Mouse (Mus musculus) lung, embryonic 15.5 days (tissue): ENCODE results near the gene Cxadr. TPM values are rescaled to one million over a fixed set of nuclear protein-coding genes. Genes with fewer than 3 reads are reported as not detected.

Source experiments
- ATAC-seq: fragments of 200-750 bp; cut with Nextera tagmentation; 2 replicates; pipeline ENCODE4 v1.8.0; 2017; ENCODE audit warnings: moderate number of reproducible peaks, borderline replicate concordance; ENCODE audit not compliant: low FRiP score, low TSS enrichment; ENCODE audit errors: extremely low read depth
- H3K27ac ChIP-seq: fragments of 300-500 bp; sonication (generic); 2 replicates; pipeline ENCODE4 v1.5.1; 2015; ENCODE audit warnings: moderate library complexity, mild to moderate bottlenecking, inconsistent platforms
- H3K27me3 ChIP-seq: fragments of 300-500 bp; sonication (generic); 2 replicates; pipeline ENCODE4 v1.6.1; 2015; ENCODE audit warnings: inconsistent platforms
- H3K36me3 ChIP-seq: fragments of 300-500 bp; sonication (generic); 2 replicates; pipeline ENCODE4 v1.6.1; 2015; ENCODE audit warnings: inconsistent platforms
- H3K4me1 ChIP-seq: fragments of 300-500 bp; sonication (generic); 2 replicates; pipeline ENCODE4 v1.6.1; 2015; ENCODE audit warnings: inconsistent platforms
- H3K4me2 ChIP-seq: fragments of 300-500 bp; sonication (generic); 2 replicates; pipeline ENCODE4 v1.6.1; 2015; ENCODE audit warnings: inconsistent platforms, mild to moderate bottlenecking, moderate library complexity
- H3K4me3 ChIP-seq: fragments of 300-500 bp; sonication (generic); 2 replicates; pipeline ENCODE4 v1.5.1; 2015; ENCODE audit warnings: mild to moderate bottlenecking, inconsistent platforms
- H3K9ac ChIP-seq: fragments of 300-500 bp; sonication (generic); 2 replicates; pipeline ENCODE4 v1.6.1; 2015; ENCODE audit warnings: inconsistent platforms
- H3K9me3 ChIP-seq: fragments of 300-500 bp; sonication (generic); 2 replicates; pipeline ENCODE4 v1.6.1; 2016; ENCODE audit warnings: inconsistent platforms
- WGBS: fragments of 180-500 bp; shearing (Covaris S2); methylation state at CpG from one replicate; pipeline ENCODE4 v1.1.7; 2015; 5-methylcytosine and 5-hydroxymethylcytosine counted together
- polyA plus RNA-seq: library from polyadenylated mRNA; unstranded; fragments of >200 nt; fragmentation: Nextera tagmentation; extraction: Ambion mirVana; gene quantifications from 2 replicates; pipeline ENCODE4 v1.2.1, GENCODE M21; 2015

The Cxadr gene
- polyA plus RNA-seq, 1 experiment from 2014 or later: 34.1 TPM

DNA sequence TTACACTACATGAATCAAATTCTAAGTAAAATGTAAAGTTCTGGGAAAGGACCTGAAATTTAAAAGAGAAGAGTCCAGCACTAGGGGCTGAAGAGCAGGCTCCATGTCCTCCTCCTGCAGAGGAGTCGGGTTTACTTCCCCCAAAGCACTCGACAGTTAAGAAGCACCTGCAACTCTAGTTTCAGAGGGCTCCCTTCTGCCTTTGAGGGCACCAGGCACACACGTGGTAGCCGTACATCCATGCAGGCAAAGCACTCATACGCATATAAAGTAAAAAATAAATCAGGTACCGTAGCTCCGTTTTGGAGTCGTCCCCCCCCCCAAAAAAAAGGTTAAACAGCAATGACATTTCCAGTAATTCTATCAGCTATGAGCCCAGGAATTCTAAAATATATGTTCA is 72.5 kb downstream of the Cxadr start:
- 64% methylated on average over 8 of the region's 8 CpGs for WGBS

DNA sequence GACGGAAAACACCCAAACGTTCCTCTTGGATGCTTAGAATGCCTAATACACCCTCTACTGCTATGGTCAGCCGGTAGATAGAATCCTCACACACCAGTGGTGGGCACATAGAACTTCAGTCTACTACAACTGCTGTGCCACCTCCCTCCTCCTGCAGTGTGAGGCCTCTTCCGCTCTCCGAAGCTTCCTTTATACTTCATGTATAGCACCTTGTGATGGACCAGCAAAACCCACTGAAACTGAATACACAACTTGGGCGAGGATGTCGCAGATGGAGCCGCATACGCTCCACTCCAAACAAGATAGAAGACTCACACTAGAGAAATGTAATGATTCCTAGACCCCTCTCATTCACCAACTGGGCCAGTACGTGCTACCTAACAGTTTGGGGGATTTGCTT is 73.9 kb downstream of the Cxadr start:
- Histone ChIP-seq H3K4me2 (peak overlapping the region; percentile 88), H3K27ac (no peak overlapping the region), H3K4me1 (peaks cover 18% of the 10 kb centered on the region), H3K36me3 (0 out of 2 replicates have a peak, but pooled peaks cover 7% of the 10 kb centered on the region), H3K9me3 (no peaks in the 10 kb centered on the region), H3K4me3 (peak overlapping the region; percentile 97), H3K9ac (peak overlapping the region; percentile 15; the same call in 1 of the 2 replicates), H3K27me3 (no peaks in the 10 kb centered on the region)
- 25% methylated on average over 10 of the region's 10 CpGs for WGBS
- no peak for ATAC-seq

More for the DNA sequence above, 72.5 kb downstream of the Cxadr start:
- Histone ChIP-seq H3K4me3 (no peak overlapping the region), H3K4me2 (no peak overlapping the region), H3K4me1 (peaks cover 18% of the 10 kb centered on the region), H3K27ac (no peak overlapping the region), H3K27me3 (no peaks in the 10 kb centered on the region), H3K9me3 (no peaks in the 10 kb centered on the region), H3K9ac (no peak overlapping the region), H3K36me3 (peaks cover 14% of the 10 kb centered on the region)
- ATAC-seq: no peak

DNA sequence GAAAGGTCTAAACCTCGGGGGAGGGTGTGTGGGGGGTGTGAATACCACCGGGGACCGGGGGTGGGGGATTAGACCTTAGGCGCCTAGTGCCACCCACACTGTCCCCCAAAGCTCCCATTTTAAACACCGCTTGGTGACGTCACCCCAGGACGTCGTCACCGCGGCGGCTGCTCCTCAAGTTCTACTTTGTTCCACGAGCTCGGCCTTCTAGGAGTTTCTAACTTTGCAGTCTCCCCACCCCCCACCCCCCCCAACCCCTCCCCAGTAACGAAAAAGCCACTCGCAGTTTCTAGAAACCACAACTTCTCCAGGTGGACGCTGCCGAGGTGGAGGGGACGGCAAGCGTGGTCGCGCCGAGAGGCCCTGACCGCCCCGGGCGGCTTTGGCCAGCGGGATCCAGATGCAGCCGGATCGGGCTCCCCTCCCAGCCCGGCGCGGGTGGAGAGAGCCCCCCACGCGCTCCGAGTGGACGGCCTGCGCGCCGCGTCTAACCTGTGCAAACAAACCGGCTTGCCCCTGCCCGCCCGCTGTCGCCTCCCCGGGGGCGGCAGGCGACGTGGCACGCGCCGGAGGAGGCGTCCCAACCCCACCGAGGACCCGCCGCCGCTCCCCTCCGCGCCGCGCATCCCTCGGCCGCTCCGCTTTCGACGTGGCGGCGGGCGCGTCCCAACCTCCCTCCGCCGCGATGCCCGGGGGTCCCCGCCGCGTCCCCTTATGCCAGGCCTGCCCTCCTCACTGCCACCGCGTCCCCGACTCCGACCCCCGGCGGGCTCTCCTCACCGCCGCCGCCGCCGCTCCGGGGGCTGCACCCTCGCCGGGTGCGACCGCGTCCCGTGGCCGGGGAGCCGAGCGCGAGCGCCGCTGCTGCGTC is 74.8 kb downstream of the Cxadr start:
- Histone ChIP-seq H3K4me3 (peak overlapping the region; percentile 97), H3K9ac (peak overlapping the region; percentile 95), H3K4me1 (peaks cover 18% of the 10 kb centered on the region), H3K36me3 (0 out of 2 replicates have a peak, but pooled peaks cover 7% of the 10 kb centered on the region), H3K9me3 (no peaks in the 10 kb centered on the region), H3K4me2 (peak overlapping the region; percentile 88), H3K27ac (peak overlapping the region; percentile 82), H3K27me3 (no peaks in the 10 kb centered on the region)
- ATAC-seq: peak; percentile 55
- WGBS: under 1% methylated on average over 81 of the region's 100 CpGs

DNA sequence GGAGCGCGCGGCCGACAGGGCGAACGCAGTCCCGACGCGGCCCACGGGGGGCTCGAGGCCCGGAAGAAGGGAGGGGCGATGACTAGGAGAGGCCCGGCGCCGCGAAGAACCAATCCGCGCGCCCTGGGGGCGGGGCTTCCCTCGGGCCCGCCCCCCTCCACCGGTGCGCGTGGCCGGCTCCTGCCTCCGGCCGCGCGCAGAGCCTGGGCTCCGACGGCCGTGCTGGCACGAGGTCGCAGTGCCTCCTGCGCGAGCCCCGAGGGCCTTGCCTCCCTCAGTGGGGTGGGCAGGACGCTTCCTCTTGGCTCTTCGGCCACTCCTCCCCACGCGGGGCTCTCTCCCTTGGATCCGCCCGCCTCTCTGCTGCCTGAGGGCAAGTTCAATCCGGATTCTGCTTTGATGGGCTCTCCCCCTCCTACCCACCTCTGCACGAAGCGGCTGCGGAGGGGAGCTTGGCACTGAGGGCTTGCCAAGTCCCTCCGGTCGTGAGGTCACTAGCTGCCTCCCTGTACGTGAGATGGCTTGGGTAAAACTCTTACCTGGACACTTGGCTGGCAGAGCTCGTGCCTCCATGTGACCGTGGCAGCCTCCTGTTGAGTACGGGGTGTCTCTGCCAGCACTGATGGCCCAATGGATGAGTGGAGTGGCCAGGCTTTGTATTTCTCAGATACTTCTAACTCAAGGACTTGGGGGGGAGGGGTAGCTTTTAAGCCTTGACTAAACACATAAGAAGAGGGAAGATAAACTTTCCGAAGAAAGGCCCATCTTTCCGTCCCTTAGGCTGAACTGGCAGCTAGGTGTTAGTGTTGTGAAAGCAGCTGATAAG is 75.7 kb downstream of the Cxadr start, which contains the start of gene Btg3:
Btg3 (minus strand) TSS at position 448 of the 826 bp plus-strand sequence.
- H3K36me3 ChIP-seq: 0 out of 2 replicates have a peak, but pooled peaks cover 6% of the 10 kb centered on the region
- H3K27me3 ChIP-seq: no peaks in the 10 kb centered on the region
- peak within 1 kb of the TSS; percentile 95 for H3K9ac ChIP-seq
- H3K4me2 ChIP-seq: peak within 1 kb of the TSS; percentile 88
- H3K27ac ChIP-seq: peak within 1 kb of the TSS; percentile 85
- no peaks in the 10 kb centered on the region for H3K9me3 ChIP-seq
- H3K4me3 ChIP-seq: peak within 1 kb of the TSS; percentile 97
- ATAC-seq: peak; percentile 97
- H3K4me1 ChIP-seq: peaks cover 18% of the 10 kb centered on the region
- WGBS: under 1% methylated on average over 43 of the region's 57 CpGs

DNA sequence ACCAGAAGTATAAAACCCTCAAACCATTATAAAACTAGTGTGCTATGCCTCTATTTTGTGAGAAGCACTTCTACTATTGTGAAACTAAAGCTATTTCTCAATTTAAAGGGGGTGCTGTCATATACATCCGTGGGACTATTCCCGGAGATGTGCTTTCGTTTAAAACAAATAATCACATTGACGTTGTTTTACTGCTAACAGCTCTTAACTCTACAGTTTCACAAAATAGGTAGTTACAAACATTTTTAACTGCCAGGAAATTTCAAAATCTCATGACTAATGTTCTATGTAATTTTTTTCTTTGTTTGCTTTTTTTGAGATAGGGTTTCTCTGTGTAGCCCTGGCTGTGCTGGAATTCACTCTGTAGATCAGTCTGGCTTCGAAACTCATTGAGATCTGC is 77.2 kb downstream of the Cxadr start:
- H3K4me1 ChIP-seq: peaks cover 18% of the 10 kb centered on the region
- no peaks in the 10 kb centered on the region for H3K27me3 ChIP-seq
- no peak overlapping the region for H3K4me2 ChIP-seq
- H3K9ac ChIP-seq: no peak overlapping the region
- no peak overlapping the region for H3K4me3 ChIP-seq
- ATAC-seq: no peak
- no peaks in the 10 kb centered on the region for H3K36me3 ChIP-seq
- WGBS: 58% methylated on average over 5 of the region's 5 CpGs
- no peaks in the 10 kb centered on the region for H3K9me3 ChIP-seq
- H3K27ac ChIP-seq: no peak overlapping the region

DNA sequence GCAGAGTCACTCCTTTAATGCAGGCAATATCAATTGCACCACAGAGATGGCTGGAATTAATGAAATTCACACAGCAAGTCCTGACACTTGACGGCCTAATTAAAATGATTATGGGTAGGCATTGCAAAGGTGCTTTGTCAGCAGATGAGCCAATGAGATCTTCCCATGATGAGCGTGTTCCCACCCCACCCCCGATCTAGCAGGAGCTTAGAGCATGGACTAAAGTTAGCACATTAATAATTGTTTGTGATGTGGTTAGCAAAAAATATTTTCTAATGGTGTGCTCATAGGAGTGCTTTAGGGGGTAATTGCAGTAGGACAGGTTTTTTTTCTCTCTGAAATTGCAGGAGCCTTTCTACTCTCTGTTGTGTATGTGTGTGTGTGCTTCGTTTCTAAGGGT is 87.8 kb downstream of the Cxadr start:
- no peak overlapping the region for H3K4me2 ChIP-seq
- H3K9ac ChIP-seq: no peak overlapping the region
- WGBS: 77% methylated on average over 4 of the region's 4 CpGs
- no peak overlapping the region for H3K27ac ChIP-seq
- no peaks in the 10 kb centered on the region for H3K36me3 ChIP-seq
- no peak for ATAC-seq
- H3K9me3 ChIP-seq: no peaks in the 10 kb centered on the region
- H3K27me3 ChIP-seq: no peaks in the 10 kb centered on the region
- H3K4me3 ChIP-seq: no peak overlapping the region
- 0 out of 2 replicates have a peak, but pooled peaks cover 3% of the 10 kb centered on the region for H3K4me1 ChIP-seq

DNA sequence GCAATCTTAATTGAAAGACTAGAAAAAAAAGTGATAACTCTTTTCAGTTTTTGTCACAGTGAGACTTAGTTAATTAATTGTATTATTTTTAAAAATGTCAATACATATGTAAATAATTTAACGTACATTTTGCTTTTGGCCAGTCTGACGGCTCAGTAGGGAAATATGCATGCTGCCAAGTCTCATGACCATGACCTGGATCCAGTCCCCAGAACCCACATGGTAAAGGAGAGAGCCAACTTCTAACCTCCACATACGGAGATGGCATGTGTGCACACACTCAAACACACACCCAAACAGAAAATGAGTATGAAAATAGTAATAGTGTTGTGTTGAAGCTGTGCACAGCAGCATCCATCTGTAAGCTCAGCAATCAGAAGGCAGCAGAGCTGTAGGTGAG is 88.7 kb downstream of the Cxadr start:
- H3K36me3 ChIP-seq: no peaks in the 10 kb centered on the region
- no peaks in the 10 kb centered on the region for H3K9me3 ChIP-seq
- WGBS: 63% methylated on average over 3 of the region's 3 CpGs
- ATAC-seq: no peak
- no peaks in the 10 kb centered on the region for H3K27me3 ChIP-seq
- no peak overlapping the region for H3K4me3 ChIP-seq
- H3K27ac ChIP-seq: no peak overlapping the region
- no peak overlapping the region for H3K4me2 ChIP-seq
- H3K9ac ChIP-seq: no peak overlapping the region
- H3K4me1 ChIP-seq: 0 out of 2 replicates have a peak, but pooled peaks cover 3% of the 10 kb centered on the region

DNA sequence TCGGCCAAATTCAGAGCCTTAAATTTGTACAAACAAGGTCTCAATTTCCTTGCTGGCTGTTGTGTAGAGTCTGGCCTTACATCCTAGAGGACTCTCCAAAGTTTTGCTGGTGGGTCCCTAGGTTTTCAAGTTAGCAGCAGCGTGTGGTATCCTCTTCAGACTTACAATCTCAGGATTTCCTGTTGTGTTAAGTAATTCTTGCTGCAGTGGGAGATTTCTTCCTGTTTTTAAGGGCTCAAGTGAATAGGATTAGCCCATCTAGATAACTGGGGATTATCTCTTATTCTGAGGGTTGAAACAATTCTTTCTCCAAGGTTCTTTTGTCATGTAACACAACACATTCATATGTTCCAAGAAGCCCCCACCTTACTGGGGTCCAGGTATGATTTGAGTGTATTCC is 90.1 kb downstream of the Cxadr start:
- 0 out of 2 replicates have a peak, but pooled peaks cover 3% of the 10 kb centered on the region for H3K4me1 ChIP-seq
- H3K9ac ChIP-seq: no peak overlapping the region
- WGBS: 50% methylated on average over 2 of the region's 2 CpGs
- no peak overlapping the region for H3K4me3 ChIP-seq
- ATAC-seq: no peak
- H3K36me3 ChIP-seq: no peaks in the 10 kb centered on the region
- no peaks in the 10 kb centered on the region for H3K9me3 ChIP-seq
- peak overlapping the region; percentile 50; the same call in 1 of the 2 replicates for H3K27ac ChIP-seq
- no peak overlapping the region for H3K4me2 ChIP-seq
- no peaks in the 10 kb centered on the region for H3K27me3 ChIP-seq

DNA sequence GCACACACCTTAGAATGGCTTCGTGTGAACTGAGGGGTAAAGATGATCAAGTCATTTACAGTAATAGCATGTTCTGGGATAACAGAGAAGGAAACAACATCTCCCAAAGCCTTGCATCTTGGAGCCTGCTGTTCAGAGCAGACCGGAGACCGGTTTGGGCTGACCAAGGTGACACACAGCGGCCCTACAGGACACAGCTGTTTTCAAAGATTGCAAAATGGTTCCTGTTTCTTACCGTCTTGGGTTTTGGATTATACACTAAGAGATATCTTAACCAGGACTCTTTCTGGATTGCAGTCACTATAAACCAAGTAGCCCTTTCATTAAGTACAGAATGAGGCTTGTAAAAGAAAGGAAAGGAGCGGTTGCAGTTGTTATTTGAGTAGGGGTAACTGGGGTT is 97.4 kb downstream of the Cxadr start:
- 88% methylated on average over 6 of the region's 6 CpGs for WGBS
- Histone ChIP-seq H3K4me3 (no peak overlapping the region), H3K9ac (no peak overlapping the region), H3K27me3 (no peaks in the 10 kb centered on the region), H3K4me2 (no peak overlapping the region), H3K4me1 (no peaks in the 10 kb centered on the region), H3K27ac (no peak overlapping the region), H3K9me3 (no peaks in the 10 kb centered on the region), H3K36me3 (no peaks in the 10 kb centered on the region)
- no peak for ATAC-seq

DNA sequence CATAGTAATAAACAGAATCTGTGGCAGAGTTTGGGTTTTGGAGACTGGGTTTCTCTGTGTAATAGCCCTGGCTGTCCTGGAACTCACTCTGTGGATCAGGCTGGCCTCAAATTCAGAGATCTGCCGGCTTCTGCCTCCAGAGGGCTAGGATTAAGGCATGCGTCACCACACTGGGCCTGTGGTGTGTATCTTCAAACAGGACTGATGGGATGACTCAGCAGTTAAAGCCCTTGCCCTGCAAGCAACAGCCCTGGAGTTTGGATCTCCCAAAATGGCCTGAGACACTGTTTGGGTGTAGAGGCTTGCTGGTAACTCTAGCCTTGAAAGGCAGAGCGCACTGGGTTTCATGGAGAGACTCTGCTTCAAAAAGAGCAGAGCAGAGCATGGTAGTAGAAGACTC is 98.1 kb downstream of the Cxadr start:
- ATAC-seq: no peak
- no peak overlapping the region for H3K4me3 ChIP-seq

DNA sequence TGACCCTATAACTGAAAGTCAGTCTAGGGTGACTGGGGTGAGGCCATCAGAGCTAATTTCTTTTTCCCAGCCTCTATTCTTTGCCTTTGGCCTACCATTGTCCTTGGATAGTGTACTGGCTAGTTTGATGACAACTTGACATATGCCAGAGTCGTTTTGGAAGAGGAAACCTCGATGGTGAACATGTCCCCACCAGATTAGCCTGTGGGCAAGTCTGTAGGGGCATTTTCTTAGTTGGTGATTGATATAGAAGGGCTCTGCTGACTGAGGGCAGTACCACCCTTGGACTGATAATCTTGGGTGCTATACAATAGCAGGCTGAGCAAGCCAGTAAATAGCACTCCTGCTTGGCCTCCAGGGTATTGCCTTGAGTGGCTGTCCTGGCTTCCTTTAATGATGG is 101.0 kb downstream of the Cxadr start:
- Histone ChIP-seq H3K27ac (no peak overlapping the region), H3K27me3 (no peaks in the 10 kb centered on the region), H3K4me2 (no peak overlapping the region), H3K4me1 (no peaks in the 10 kb centered on the region), H3K36me3 (no peaks in the 10 kb centered on the region), H3K9me3 (no peaks in the 10 kb centered on the region), H3K4me3 (no peak overlapping the region), H3K9ac (no peak overlapping the region)
- 47% methylated on average over 2 of the region's 2 CpGs for WGBS
- no peak for ATAC-seq

More for the DNA sequence above, 98.1 kb downstream of the Cxadr start:
- Histone ChIP-seq H3K36me3 (no peaks in the 10 kb centered on the region), H3K4me2 (no peak overlapping the region), H3K9ac (no peak overlapping the region), H3K9me3 (no peaks in the 10 kb centered on the region), H3K27me3 (no peaks in the 10 kb centered on the region), H3K4me1 (no peaks in the 10 kb centered on the region), H3K27ac (no peak overlapping the region)
- WGBS: 85% methylated on average over 3 of the region's 3 CpGs
